Mouse (Mus musculus): ENCODE results near the gene Mtmr2.

DNA sequence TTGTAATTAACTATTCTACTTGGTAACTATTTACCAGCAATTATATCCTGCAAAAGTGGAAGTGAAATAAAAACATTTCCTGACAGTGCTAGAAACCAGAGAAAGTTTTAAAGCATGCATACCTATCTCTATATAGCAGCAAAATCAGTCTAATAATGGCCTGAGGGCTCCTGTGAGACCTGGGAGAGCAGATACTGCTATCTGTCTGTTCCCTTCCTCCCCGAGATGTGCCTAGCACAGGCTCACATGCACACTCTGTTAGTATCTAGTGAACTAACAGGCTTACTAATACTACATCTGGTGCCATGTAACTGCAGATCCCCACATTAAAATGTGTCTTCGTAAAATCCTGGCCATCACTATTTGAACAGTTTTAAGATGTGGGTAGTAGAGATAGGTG is 46.5 kb downstream of the Mtmr2 start:
- TF ChIP-seq CTCF (conservative IDR thresholded peaks at IDR 0.05 in 1 of 2, IDR thresholded peaks at IDR 0.05 in 1 of 2; ENCODE audit: low read depth in 2 of 2, low read length in 2 of 2) = no peak
- no peak for TF ChIP-seq CHD1 (IDR thresholded peaks at IDR 0.05; ENCODE audit: low read depth, low read length)
- TF ChIP-seq TCF12 (IDR thresholded peaks at IDR 0.05; ENCODE audit: low read depth, low read length) = no peak
- no peak for TF ChIP-seq ETS1 (conservative IDR thresholded peaks at IDR 0.05; ENCODE audit: low read depth, low read length)
- no peak for TF ChIP-seq MEF2A (IDR thresholded peaks at IDR 0.05; ENCODE audit: borderline replicate concordance, low read depth, low read length)
- no peak for TF ChIP-seq MAX (IDR thresholded peaks at IDR 0.05; ENCODE audit: low read length)
- TF ChIP-seq POLR2A (IDR thresholded peaks at IDR 0.05; ENCODE audit: low read depth, low read length) = no peak
- no peak for TF ChIP-seq NRF1 (IDR thresholded peaks at IDR 0.05; ENCODE audit: low read depth, low read length)
- TF ChIP-seq CHD2 (IDR thresholded peaks at IDR 0.05; ENCODE audit: low read length) = no peak
- TF ChIP-seq ZNF384 (IDR thresholded peaks at IDR 0.05; ENCODE audit: low read depth, low read length) = no peak
- TF ChIP-seq KAT2A (IDR thresholded peaks at IDR 0.05; ENCODE audit: insufficient replicate concordance, low read length) = no peak
- TF ChIP-seq HCFC1 (IDR thresholded peaks at IDR 0.05; ENCODE audit: low read depth, low read length) = no peak
- no peak for TF ChIP-seq MAFK (IDR thresholded peaks at IDR 0.05; ENCODE audit: insufficient replicate concordance, low read length)
- TF ChIP-seq NELFE (IDR thresholded peaks at IDR 0.05; ENCODE audit: low read depth, low read length) = no peak

All from CH12.LX (cell line).